Mouse (Mus musculus): ENCODE data around the gene Sim1. TPM values are rescaled to one million over a fixed set of nuclear protein-coding genes. Genes with fewer than 3 reads are reported as not detected.

The Sim1 gene
- not detected in 2 replicates for polyA plus RNA-seq (2015; fragmentation: Nextera tagmentation; extraction: Ambion mirVana)

DNA sequence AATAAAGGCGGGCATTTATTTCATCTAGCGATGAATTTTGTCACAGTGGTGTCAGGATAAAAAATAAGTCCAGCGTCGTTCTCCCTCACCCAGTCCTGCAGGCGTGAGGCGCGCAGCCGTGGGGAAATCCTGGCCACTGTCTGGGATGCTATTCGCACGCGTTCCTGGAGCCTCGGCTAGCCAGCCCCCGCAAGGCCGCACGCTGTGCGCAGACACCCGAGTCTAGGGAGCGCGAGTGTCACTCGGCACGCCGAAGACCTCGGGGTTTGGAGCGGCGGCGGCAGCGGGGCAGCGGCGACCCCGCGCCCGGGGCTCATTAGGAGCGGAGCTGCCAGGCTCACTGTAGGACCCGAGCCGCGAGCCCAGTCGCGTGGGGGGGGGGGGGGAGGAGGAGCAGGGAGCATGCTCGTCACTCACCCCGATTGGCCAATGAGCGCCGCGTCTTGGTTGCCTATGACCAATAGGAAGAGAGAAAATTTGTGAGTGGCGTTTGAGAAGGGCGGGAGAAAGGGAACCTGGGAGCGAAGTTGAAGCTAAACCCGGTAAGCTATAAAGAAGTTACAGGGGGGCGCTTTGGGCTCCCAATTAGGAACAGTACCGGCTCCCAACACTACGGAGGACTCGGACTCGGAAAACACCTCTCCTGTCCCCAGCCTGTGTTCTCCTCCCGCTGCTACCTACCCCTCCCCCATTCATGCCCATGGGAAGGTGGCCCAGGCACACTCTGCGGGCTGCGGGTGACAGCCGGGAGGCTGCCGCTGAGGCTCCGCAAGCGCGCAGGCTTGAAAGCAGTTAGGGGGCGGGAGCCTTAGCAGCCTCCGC, at the start of gene Sim1:
Gene Sim1, plus strand, starts transcription at position 585 of the 822 bp plus-strand sequence.
- ATAC-seq (ENCODE audit: extremely low read depth, insufficient number of reproducible peaks, low FRiP score, low TSS enrichment) = peak; percentile 79; the same call in 1 of the 2 replicates
- H3K9me3 ChIP-seq = no peaks in the 10 kb centered on the region
- peak within 1 kb of the TSS; percentile 86 for H3K4me2 ChIP-seq
- under 1% methylated on average over 56 of the region's 62 CpGs for WGBS
- H3K36me3 ChIP-seq = no peaks in the 10 kb centered on the region
- H3K9ac ChIP-seq = peak within 1 kb of the TSS; percentile 52; the same call in 1 of the 2 replicates
- peaks cover 97% of the 10 kb centered on the region for H3K27me3 ChIP-seq (replicated peaks)
- H3K4me3 ChIP-seq = peak within 1 kb of the TSS; percentile 57
- peaks cover 21% of the 10 kb centered on the region for H3K4me1 ChIP-seq
- H3K27ac ChIP-seq (replicated peaks) = no peak within 1 kb of the TSS

GRCm38 (mm10) chr10:50868202-50868601, 26.4 kb upstream of the Sim1 start:
- H3K4me3 ChIP-seq = no peak overlapping the region

DNA sequence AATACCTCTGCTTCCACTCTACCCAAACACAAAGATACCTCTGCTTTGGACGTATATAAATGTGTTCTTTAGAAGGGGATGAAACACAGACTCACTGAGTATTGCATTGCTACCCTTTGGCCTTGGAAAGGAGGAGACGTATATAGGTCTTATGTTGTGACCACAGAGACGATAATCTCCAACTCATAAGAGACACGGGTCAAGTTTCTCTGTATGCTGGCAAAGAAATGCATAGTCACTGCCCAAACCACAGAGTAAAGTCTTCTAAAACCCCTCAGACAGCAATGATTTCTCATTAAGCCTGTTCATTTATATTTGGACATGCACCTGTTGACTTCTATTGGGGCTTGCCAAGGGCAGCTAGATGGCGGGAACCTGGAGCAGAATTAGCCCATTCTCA, 17.6 kb upstream of the Sim1 start:
- no peaks in the 10 kb centered on the region for H3K36me3 ChIP-seq
- 74% methylated on average over 5 of the region's 5 CpGs for WGBS
- ATAC-seq (ENCODE audit: extremely low read depth, insufficient number of reproducible peaks, low FRiP score, low TSS enrichment) = no peak
- no peak overlapping the region for H3K27ac ChIP-seq (replicated peaks)
- no peaks in the 10 kb centered on the region for H3K4me1 ChIP-seq
- no peak overlapping the region for H3K4me3 ChIP-seq
- no peaks in the 10 kb centered on the region for H3K9me3 ChIP-seq
- no peak overlapping the region for H3K9ac ChIP-seq
- H3K4me2 ChIP-seq = no peak overlapping the region
- no peaks in the 10 kb centered on the region for H3K27me3 ChIP-seq (replicated peaks)

More at GRCm38 (mm10) chr10:50868202-50868601, 26.4 kb upstream of the Sim1 start:
- 76% methylated on average over 4 of the region's 4 CpGs for whole genome bisulfite sequencing
- H3K9me3 ChIP-seq = no peaks in the 10 kb centered on the region
- H3K4me1 ChIP-seq = no peaks in the 10 kb centered on the region
- no peak overlapping the region for H3K27ac ChIP-seq (replicated peaks)
- no peak overlapping the region for H3K9ac ChIP-seq
- no peak for ATAC-seq (ENCODE audit: extremely low read depth, insufficient number of reproducible peaks, low FRiP score, low TSS enrichment)
- no peak overlapping the region for H3K4me2 ChIP-seq
- H3K36me3 ChIP-seq = no peaks in the 10 kb centered on the region
- H3K27me3 ChIP-seq (replicated peaks) = no peaks in the 10 kb centered on the region

DNA sequence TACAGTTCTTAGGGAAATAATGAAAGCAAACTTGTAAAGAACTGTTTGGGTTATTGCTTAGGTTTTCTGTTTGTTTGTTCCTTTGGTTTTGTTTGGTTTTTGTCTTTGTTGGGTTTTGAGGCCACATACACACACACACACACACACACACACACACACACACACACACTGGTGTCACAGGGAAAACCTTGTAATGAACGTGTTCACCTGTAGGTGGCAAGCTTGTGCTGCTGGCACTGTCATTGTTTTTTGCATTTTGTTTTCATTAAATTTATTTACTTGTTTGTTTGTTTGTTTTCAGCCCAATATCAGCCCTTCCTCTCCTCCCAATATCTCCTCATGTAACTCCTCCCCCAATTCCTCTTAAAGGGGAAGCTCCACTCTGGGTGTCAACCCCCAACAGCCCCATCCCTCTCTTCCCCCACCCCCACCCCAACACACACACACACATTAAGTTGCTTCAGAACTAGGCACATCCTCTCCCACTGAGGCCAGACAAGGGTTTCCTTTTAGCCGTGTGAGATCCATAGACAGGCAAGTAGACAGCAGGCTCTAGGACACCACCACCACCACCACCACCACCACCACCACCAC, 13.0 kb upstream of the Sim1 start:
- H3K9ac ChIP-seq = no peak overlapping the region
- H3K4me2 ChIP-seq = no peak overlapping the region
- 23% methylated on average over 2 of the region's 2 CpGs for WGBS
- H3K9me3 ChIP-seq = no peaks in the 10 kb centered on the region
- H3K4me3 ChIP-seq = no peak overlapping the region
- no peak overlapping the region for H3K27ac ChIP-seq (replicated peaks)
- no peak for ATAC-seq (ENCODE audit: extremely low read depth, insufficient number of reproducible peaks, low FRiP score, low TSS enrichment)
- no peaks in the 10 kb centered on the region for H3K36me3 ChIP-seq
- peaks cover 9% of the 10 kb centered on the region; the same call in 1 of the 2 replicates for H3K27me3 ChIP-seq (replicated peaks)
- no peaks in the 10 kb centered on the region for H3K4me1 ChIP-seq

DNA sequence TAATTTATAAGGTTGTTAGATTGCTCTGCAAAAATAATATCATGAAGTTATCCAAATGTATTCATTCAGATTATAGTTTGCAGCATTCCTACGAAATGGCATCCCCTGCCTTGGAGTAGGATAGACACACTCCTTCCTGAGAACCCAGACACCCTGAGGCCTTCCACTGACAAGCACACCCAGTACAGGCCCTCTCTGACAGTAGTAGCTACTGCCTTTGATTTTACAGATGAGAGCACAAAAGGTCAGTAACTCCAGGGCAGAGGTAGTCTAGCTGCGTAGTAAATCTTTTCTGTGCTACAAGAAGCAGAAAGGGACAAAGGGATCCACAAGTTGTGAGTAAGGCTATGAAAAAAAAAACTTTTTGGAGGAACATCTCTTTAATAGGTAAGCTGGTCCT, 12.2 kb upstream of the Sim1 start:
- no peak for ATAC-seq (ENCODE audit: extremely low read depth, insufficient number of reproducible peaks, low FRiP score, low TSS enrichment)
- Histone ChIP-seq H3K9me3 (no peaks in the 10 kb centered on the region), H3K4me3 (no peak overlapping the region), H3K36me3 (no peaks in the 10 kb centered on the region), H3K9ac (no peak overlapping the region), H3K4me1 (no peaks in the 10 kb centered on the region), H3K4me2 (no peak overlapping the region), H3K27ac (replicated peaks) (no peak overlapping the region), H3K27me3 (replicated peaks) (peaks cover 9% of the 10 kb centered on the region; the same call in 1 of the 2 replicates)
- 86% methylated on average over 2 of the region's 2 CpGs for WGBS

DNA sequence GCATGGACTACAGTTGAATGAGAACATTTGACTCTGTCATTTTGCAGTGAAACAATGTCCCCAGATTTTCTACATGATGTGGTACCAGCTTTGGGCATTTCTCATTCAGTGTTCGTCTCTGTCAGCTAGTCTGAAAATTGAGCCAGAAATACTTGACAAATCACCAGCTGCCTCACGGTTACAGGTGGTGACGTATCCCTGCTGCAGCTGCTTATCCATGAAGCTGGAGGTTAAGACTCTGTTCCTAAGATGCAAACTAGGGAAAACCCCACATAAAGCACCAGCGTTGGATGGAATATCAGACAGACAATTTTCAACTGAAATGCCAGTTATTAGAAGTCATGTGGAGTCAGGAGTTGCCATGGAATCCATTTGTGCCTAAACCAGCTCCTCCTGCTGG, 8.2 kb upstream of the Sim1 start:
- no peaks in the 10 kb centered on the region for H3K9me3 ChIP-seq
- H3K36me3 ChIP-seq = no peaks in the 10 kb centered on the region
- no peak overlapping the region for H3K27ac ChIP-seq (replicated peaks)
- H3K4me1 ChIP-seq = no peaks in the 10 kb centered on the region
- no peak overlapping the region for H3K4me2 ChIP-seq
- no peak overlapping the region for H3K9ac ChIP-seq
- no peak for ATAC-seq (ENCODE audit: extremely low read depth, insufficient number of reproducible peaks, low FRiP score, low TSS enrichment)
- no peak overlapping the region for H3K4me3 ChIP-seq
- WGBS = 44% methylated on average over 4 of the region's 4 CpGs
- H3K27me3 ChIP-seq (replicated peaks) = peaks cover 46% of the 10 kb centered on the region

DNA sequence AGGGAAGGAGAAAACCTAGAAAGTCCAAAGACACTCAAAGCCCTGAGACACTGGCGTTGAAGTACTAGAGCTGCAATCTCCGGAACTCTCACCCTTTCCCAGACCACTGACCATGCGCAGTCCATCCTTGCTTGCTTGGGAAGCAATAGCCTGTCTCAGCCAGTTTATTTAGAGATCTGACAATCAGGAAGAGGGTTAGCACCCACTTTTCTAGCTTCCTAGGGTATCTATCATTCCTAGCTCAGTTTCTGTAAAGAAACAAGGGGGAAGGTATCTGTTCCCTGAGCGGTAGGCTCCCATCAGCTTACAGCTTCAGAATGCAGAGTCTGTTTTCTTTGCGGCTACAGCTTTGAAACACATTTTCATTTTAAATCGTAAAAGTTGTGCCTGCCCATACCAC, 3.9 kb upstream of the Sim1 start:
- Histone ChIP-seq H3K36me3 (no peaks in the 10 kb centered on the region), H3K4me2 (no peak overlapping the region), H3K4me1 (peaks cover 21% of the 10 kb centered on the region), H3K9ac (no peak overlapping the region), H3K27ac (replicated peaks) (no peak overlapping the region), H3K27me3 (replicated peaks) (peaks cover 89% of the 10 kb centered on the region), H3K4me3 (no peak overlapping the region), H3K9me3 (no peaks in the 10 kb centered on the region)
- ATAC-seq (ENCODE audit: extremely low read depth, insufficient number of reproducible peaks, low FRiP score, low TSS enrichment) = no peak
- 10% methylated on average over 6 of the region's 6 CpGs for whole genome bisulfite sequencing

- H3K9me3 ChIP-seq = no peaks in the 10 kb centered on the region
- no peak overlapping the region for H3K27ac ChIP-seq (replicated peaks)
- H3K9ac ChIP-seq = no peak overlapping the region
- no peaks in the 10 kb centered on the region for H3K36me3 ChIP-seq
- H3K4me3 ChIP-seq = peak overlapping the region; percentile 11; the same call in 1 of the 2 replicates
- H3K27me3 ChIP-seq (replicated peaks) = peaks cover 95% of the 10 kb centered on the region
- WGBS = under 1% methylated on average over 26 of the region's 26 CpGs
- H3K4me1 ChIP-seq = peaks cover 21% of the 10 kb centered on the region
- H3K4me2 ChIP-seq = peak overlapping the region; percentile 11; the same call in 1 of the 2 replicates
- no peak for ATAC-seq (ENCODE audit: extremely low read depth, insufficient number of reproducible peaks, low FRiP score, low TSS enrichment)
These were observed 2.5 kb upstream of the Sim1 start for GRCm38 (mm10) chr10:50891876-50892711.

- 3% methylated on average over 15 of the region's 15 CpGs for whole genome bisulfite sequencing
- Histone ChIP-seq H3K9ac (no peak overlapping the region), H3K4me2 (peak overlapping the region; percentile 11; the same call in 1 of the 2 replicates), H3K4me3 (peak overlapping the region; percentile 11), H3K4me1 (peaks cover 21% of the 10 kb centered on the region), H3K27me3 (replicated peaks) (peaks cover 99% of the 10 kb centered on the region), H3K9me3 (no peaks in the 10 kb centered on the region), H3K27ac (replicated peaks) (no peak overlapping the region), H3K36me3 (no peaks in the 10 kb centered on the region)
- ATAC-seq (ENCODE audit: extremely low read depth, insufficient number of reproducible peaks, low FRiP score, low TSS enrichment) = no peak
These were observed 1.7 kb upstream of the Sim1 start for GRCm38 (mm10) chr10:50892751-50893320.

DNA sequence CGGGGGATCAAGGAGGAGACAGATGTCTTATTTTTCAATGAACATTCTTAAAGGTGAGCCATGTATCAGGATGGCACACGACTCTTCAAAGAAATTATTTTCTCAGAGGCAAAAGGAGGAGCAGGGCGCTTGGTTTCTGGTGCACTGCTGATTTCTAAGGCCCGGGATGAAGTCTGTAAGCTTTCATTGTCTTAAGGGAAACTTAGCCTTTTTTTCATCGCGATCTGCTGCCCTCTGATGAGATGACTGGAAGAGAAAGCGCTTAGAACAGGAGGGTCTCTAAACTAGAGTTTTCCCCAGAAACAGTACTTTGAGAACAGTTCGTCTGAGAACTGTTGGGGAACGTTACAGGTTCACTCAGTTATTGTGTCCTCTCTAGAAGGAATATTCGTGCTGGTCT, 1.0 kb upstream of the Sim1 start:
- Histone ChIP-seq H3K4me3 (no peak overlapping the region), H3K9ac (no peak overlapping the region), H3K27ac (replicated peaks) (no peak overlapping the region), H3K27me3 (replicated peaks) (peaks cover 100% of the 10 kb centered on the region), H3K4me1 (peaks cover 21% of the 10 kb centered on the region), H3K4me2 (peak overlapping the region; percentile 86), H3K9me3 (no peaks in the 10 kb centered on the region), H3K36me3 (no peaks in the 10 kb centered on the region)
- 5% methylated on average over 10 of the region's 10 CpGs for WGBS
- ATAC-seq (ENCODE audit: extremely low read depth, insufficient number of reproducible peaks, low FRiP score, low TSS enrichment) = no peak

All from heart, embryonic 13.5 days (tissue).